Mouse (Mus musculus): ENCODE results near the gene Cntrob. TPM values are rescaled to one million over a fixed set of nuclear protein-coding genes. Genes with fewer than 3 reads are reported as not detected.
"Not testable (repeated sequence)": the region's sequence is repeated elsewhere in the genome, so short reads cannot be mapped to it uniquely, and the experiment has no call there.

Gene Cntrob
- total RNA-seq, 1 experiment from 2014 or later, result 13.3 TPM

- DNase-seq, result peak; percentile 73
These were observed 16.9 kb upstream of the Cntrob start, which contains the start of gene Rnf227 for GRCm38 (mm10) chr11:69340161-69341131. Rnf227 (plus strand) TSS chr11:69340461.

- DNase-seq, result no peak
These were observed 11.2 kb upstream of the Cntrob start for GRCm38 (mm10) chr11:69334796-69335195.

GRCm38 (mm10) chr11:69333922-69334321 lies 10.3 kb upstream of the Cntrob start:
- DNase-seq, result no peak

- DNase-seq, result no peak
These were observed 9.2 kb upstream of the Cntrob start for GRCm38 (mm10) chr11:69332713-69333253.

GRCm38 (mm10) chr11:69331929-69332405 lies 8.4 kb upstream of the Cntrob start:
- peak; percentile 76 for DNase-seq

GRCm38 (mm10) chr11:69331152-69331551 lies 7.6 kb upstream of the Cntrob start:
- DNase-seq, result peak; percentile 23

- no peak for DNase-seq
These were observed 4.9 kb upstream of the Cntrob start for GRCm38 (mm10) chr11:69328517-69328916.

DNA sequence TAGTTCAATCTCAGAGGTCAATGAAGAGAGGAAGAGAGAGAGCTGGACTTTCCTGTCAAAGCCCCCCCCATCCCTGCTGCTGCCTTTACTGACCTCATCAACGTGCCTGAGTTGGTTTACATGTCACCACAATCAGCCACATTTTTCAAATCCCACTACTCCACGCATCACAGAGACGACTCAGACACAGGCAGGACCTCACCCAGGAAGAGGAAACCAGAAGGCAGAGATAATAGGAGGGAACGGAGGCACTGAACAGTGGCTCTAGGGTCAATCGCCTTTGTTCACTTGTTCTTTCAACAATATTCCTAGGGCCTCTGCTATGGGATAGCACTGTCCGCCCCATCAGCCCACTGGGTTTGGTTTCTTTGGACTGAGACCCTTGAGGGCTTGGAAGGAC lies 4.1 kb upstream of the Cntrob start:
- DNase-seq, result no peak

GRCm38 (mm10) chr11:69327157-69327442 lies 3.5 kb upstream of the Cntrob start:
- peak; percentile 29 for DNase-seq

DNA sequence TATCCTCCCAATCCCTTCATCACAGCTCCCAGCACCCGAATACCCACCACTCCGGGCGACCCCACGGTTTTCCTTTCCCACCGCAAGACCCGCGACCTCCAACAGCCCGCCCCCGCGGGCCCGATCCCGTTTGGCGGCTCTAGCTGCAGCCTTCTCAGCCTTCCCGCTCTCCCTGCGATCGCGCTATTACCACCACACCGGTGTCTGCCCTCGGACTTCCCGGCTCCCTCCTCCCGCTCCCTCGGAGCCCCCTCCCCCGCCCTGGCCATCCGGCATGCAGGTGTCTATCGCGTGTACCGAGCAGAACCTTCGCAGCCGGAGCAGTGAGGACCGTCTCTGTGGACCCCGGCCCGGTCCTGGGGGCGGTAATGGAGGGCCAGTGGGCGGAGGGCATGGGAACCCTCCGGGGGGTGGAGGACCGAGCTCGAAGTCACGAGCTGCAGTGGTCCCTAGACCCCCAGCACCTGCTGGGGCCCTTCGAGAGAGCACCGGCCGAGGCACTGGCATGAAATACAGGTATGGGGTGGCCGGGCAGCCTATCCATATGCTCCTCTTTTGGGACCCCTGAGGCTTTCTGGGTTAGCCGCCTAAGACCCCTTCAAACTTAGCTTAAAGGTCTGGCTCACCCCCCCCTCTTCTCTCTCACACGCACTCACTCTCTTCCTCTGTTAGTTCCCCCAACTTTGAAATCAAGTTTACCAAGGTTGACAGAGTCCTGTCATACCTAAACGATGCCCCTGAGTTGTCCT lies 3.0 kb upstream of the Cntrob start:
- peak; percentile 41 for DNase-seq

GRCm38 (mm10) chr11:69325628-69326407 lies 2.2 kb upstream of the Cntrob start, which contains the start of gene Kcnab3:
Kcnab3 (plus strand) TSS chr11:69326258.
- DNase-seq, result peak; percentile 82

GRCm38 (mm10) chr11:69324749-69325148 lies 1.2 kb upstream of the Cntrob start:
- no peak for DNase-seq

DNA sequence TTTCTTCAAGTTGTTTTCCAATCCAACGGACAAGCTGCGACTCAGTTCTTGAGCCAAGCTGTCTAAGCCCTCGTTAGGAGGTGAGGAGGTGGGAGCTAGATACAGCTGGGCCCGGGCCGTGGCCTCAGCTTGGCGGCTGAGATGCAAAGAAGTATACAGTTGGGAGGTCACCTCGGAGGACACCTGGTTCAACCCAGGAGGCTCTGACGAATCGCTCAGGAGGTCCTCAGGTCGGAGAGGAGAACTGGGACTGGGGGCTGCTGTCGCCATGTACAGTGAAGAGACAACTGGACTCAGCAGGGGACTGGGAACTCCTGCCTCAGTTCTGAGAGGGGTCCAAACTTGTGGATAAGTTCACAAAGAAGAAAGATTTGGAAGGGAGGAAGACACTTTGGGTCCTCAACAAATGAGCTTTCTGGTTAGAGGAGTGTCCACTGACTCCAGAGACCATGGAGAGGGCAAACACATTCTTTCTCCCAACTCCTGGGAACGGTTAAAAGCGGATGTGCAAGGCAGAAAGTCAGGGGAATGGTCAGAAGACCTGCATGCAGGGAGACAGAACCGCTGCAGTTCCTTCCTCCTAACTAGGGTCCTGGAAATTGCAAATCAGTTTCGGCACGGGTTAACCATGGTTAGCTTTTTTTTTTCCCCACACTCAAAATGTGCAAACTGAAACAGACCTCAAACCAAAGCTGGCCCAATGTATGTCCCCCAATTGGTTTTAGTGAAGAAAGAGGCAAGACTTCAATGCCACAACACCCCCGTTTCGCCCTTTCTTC lies 693 bp downstream of the Cntrob start:
- no peak for DNase-seq

GRCm38 (mm10) chr11:69322010-69322409 lies 1.6 kb downstream of the Cntrob start:
- DNase-seq, result no peak

- no peak for DNase-seq
These were observed 2.0 kb downstream of the Cntrob start for GRCm38 (mm10) chr11:69321580-69321979.

- DNase-seq, result not testable (repeated sequence)
These were observed 5.6 kb downstream of the Cntrob start for GRCm38 (mm10) chr11:69318000-69318399.

GRCm38 (mm10) chr11:69316361-69316760 lies 7.2 kb downstream of the Cntrob start:
- DNase-seq, result no peak

GRCm38 (mm10) chr11:69311266-69311665 lies 12.3 kb downstream of the Cntrob start:
- no peak for DNase-seq

DNA sequence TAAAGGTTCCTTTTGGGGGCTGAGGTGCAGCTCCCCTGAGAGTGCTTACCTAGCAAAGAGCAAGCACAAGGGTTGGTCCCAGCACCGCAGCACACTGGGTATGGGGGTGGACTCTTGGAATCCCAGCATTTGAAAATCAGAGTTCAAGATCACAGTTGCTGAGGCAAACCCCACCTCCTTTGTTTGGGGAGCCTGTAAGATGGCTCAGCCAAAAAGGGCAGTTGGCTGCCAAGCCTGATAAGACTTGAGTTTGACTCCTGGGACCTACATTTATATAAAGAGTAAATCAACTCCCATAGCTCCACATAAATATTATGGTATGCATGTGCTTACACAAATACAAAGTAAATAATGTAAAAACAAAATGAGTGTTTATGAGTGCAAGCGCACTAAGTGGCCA lies 17.5 kb downstream of the Cntrob start:
- no peak for DNase-seq

DNA sequence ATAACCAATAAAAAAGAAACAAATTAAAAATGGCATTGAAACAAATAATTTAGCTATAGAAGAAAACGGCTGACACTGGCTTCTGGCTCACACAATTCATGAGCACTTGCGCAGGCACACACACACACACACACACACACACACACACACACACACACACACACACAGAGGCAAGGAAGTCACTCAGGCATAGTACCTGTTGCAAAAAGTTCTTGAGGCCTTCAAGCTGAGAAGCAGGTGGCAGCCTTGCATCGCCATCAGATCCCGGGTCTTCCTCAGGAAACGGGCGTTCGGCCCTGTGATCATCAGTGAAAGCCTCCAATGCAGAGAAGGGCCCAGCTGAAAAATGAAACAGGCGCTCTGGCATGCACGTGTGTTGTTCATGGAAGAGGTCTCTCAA lies 18.3 kb downstream of the Cntrob start:
- no peak for DNase-seq

DNA sequence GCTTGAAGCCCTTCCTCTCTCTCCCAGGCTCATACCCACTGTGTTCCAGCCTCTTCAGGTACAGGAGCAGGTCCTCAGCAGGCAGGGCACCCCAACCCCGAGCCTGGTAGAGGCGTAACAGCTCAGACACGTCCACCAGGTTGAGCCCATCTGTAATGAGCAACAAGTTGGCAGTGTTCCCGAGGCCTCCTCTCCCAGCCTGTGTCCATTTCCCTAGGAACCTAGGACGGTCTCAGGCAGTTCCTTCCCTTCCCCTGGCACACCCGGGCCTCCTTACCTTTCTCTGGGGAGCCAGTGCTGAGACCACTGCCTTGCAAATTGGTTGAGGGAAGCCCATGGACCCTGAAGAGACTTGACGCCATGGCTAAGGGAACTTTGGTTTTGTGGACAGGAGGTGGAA lies 20.8 kb downstream of the Cntrob start:
- DNase-seq, result no peak

Data from adrenal gland, postnatal 25 days (tissue).